Mouse (Mus musculus) intestine, embryonic 14.5 days (tissue): ENCODE data around the gene Wdr75. TPM values are rescaled to one million over a fixed set of nuclear protein-coding genes. Genes with fewer than 3 reads are reported as not detected.

ENCODE experiments used
- ATAC-seq: fragments of 200-750 bp; cut with Nextera tagmentation; replicated peaks from 2 replicates; pipeline ENCODE4 v1.8.0; 2017; ENCODE audit warnings: low read depth, moderate number of reproducible peaks, moderate TSS enrichment, moderate library complexity; ENCODE audit not compliant: low FRiP score, low TSS enrichment
- DNase-seq: peaks from one replicate; pipeline ENCODE4 v3.0.0-alpha.2; 2018; ENCODE audit warnings: low spot score
- H3K27ac ChIP-seq: fragments of 300-500 bp; sonication (generic); 2 replicates; pipeline ENCODE4 v1.5.1; 2014; ENCODE audit warnings: low read depth, mild to moderate bottlenecking, control low read depth
- H3K27me3 ChIP-seq: fragments of 300-500 bp; sonication (generic); replicated peaks from 2 replicates; pipeline ENCODE4 v1.6.1; 2014; ENCODE audit warnings: low read length, control low read depth; ENCODE audit not compliant: control insufficient read depth, insufficient read depth
- H3K36me3 ChIP-seq: fragments of 300-500 bp; sonication (generic); 2 replicates; pipeline ENCODE4 v1.6.1; 2014; ENCODE audit warnings: low read length, control low read depth; ENCODE audit not compliant: control insufficient read depth, insufficient read depth
- H3K4me1 ChIP-seq: fragments of 300-500 bp; sonication (generic); replicated peaks from 2 replicates; pipeline ENCODE4 v1.6.1; 2014; ENCODE audit warnings: low read length, control low read depth, mixed read lengths; ENCODE audit not compliant: control insufficient read depth, insufficient read depth
- H3K4me2 ChIP-seq: fragments of 300-500 bp; sonication (generic); 2 replicates; pipeline ENCODE4 v1.6.1; 2014; ENCODE audit warnings: low read length
- H3K4me3 ChIP-seq: fragments of 300-500 bp; sonication (generic); 2 replicates; pipeline ENCODE4 v1.5.1; 2014; ENCODE audit warnings: low read depth, low read length, control low read depth, mixed read lengths
- H3K9ac ChIP-seq: fragments of 300-500 bp; sonication (generic); 2 replicates; pipeline ENCODE4 v1.6.1; 2014; ENCODE audit warnings: mild to moderate bottlenecking, low read length
- H3K9me3 ChIP-seq: fragments of 300-500 bp; sonication (generic); 2 replicates; pipeline ENCODE4 v1.6.1; 2016; ENCODE audit warnings: low read length, control low read depth; ENCODE audit not compliant: control insufficient read depth
- WGBS: fragments of 180-500 bp; shearing (Covaris S2); extraction: QIAGEN DNeasy Blood & Tissue Kit; methylation state at CpG from one replicate; pipeline ENCODE4 v1.1.7; 2014; 5-methylcytosine and 5-hydroxymethylcytosine counted together
- polyA plus RNA-seq: library from polyadenylated mRNA; unstranded; fragments of >200 nt; fragmentation: Nextera tagmentation; extraction: Ambion mirVana; gene quantifications from 2 replicates; pipeline ENCODE4 v1.2.1, GENCODE M21; 2014

Wdr75 gene
- polyA plus RNA-seq, result 80.2 and 89.0 TPM in 2 replicates

DNA sequence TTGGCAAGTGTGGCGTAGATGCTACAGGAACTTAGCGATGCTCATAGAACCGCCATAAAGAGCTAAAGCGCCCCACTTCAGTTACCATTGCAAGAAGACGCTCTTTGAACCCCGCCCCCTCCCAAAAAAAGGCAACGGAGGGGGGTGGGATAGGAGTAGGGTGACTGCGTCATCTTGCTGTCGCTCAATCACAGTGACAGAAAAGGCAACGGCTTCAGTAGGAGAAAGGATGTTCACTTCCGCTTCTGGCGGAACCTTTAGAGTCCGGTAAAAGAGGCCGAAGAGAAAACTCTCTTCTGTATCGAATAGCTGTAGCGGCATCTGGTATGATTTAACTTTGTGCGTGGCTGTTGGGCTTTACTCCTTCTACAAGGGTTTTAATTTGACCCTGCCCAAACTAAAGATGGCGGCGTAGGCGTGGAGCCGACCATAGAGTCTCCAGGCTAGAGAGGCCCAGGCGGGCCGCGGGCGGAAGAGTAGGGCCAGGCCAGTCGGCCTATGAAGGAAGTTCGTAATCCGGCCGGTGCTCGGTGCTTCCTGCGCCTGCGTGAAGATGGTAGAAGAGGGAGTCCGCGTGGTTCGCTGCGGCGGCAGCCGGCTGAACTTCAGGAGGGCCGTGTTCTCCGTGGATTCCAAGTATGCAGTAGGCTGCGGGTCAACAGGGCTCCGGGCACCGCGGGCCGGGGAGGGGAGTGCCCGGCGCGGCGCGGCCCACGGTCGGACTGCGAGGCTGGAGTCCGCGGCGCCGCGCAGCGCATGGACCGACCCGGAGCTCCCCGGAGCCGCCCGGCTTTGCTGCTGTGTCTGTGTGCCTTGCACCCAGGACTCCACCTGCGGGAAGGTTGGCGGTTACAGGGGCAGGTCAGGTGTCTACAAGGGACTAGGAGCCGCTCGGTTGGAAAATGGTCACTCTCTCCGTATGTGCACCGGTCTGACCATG is at the start of gene Wdr75:
TSS of gene Wdr75 (plus strand) at position 198 of the 940 bp plus-strand sequence.
- no peaks in the 10 kb centered on the region for H3K27me3 ChIP-seq
- peak; percentile 100 for ATAC-seq

GRCm38 (mm10) chr1:45755902-45756301 is 39.1 kb upstream of the Wdr75 start:
- Histone ChIP-seq H3K27me3 (no peaks in the 10 kb centered on the region), H3K9me3 (no peaks in the 10 kb centered on the region), H3K4me2 (no peak overlapping the region), H3K4me1 (peaks cover 8% of the 10 kb centered on the region; the same call in 1 of the 2 replicates), H3K4me3 (no peak overlapping the region), H3K27ac (peak overlapping the region; percentile 77), H3K9ac (no peak overlapping the region), H3K36me3 (no peaks in the 10 kb centered on the region)
- ATAC-seq, result no peak
- DNase-seq, result no peak

More for the DNA sequence above, at the start of gene Wdr75:
- Histone ChIP-seq H3K36me3 (peaks cover 18% of the 10 kb centered on the region), H3K9ac (peak within 1 kb of the TSS; percentile 89), H3K27ac (peak within 1 kb of the TSS; percentile 96), H3K9me3 (no peaks in the 10 kb centered on the region), H3K4me3 (peak within 1 kb of the TSS; percentile 91), H3K4me2 (peak within 1 kb of the TSS; percentile 86), H3K4me1 (peaks cover 10% of the 10 kb centered on the region; the same call in 1 of the 2 replicates)
- under 1% methylated on average over 55 of the region's 70 CpGs for WGBS
- peak; percentile 98 for DNase-seq

- Histone ChIP-seq H3K4me3 (no peak overlapping the region), H3K27ac (peak overlapping the region; percentile 73), H3K36me3 (no peaks in the 10 kb centered on the region), H3K27me3 (no peaks in the 10 kb centered on the region), H3K9ac (no peak overlapping the region), H3K4me2 (no peak overlapping the region), H3K4me1 (peaks cover 16% of the 10 kb centered on the region), H3K9me3 (no peaks in the 10 kb centered on the region)
- no peak for DNase-seq
- no peak for ATAC-seq
Measured at GRCm38 (mm10) chr1:45756707-45757106, 38.3 kb upstream of the Wdr75 start.

GRCm38 (mm10) chr1:45758011-45758410 is 37.0 kb upstream of the Wdr75 start:
- peaks cover 23% of the 10 kb centered on the region for H3K4me1 ChIP-seq
- no peak overlapping the region for H3K27ac ChIP-seq
- H3K36me3 ChIP-seq, result no peaks in the 10 kb centered on the region
- no peak overlapping the region for H3K9ac ChIP-seq
- no peak overlapping the region for H3K4me3 ChIP-seq
- no peaks in the 10 kb centered on the region for H3K9me3 ChIP-seq
- DNase-seq (no peak), ATAC-seq (no peak)
- WGBS, result 74% methylated on average over 1 of the region's 1 CpGs
- no peaks in the 10 kb centered on the region for H3K27me3 ChIP-seq
- no peak overlapping the region for H3K4me2 ChIP-seq

DNA sequence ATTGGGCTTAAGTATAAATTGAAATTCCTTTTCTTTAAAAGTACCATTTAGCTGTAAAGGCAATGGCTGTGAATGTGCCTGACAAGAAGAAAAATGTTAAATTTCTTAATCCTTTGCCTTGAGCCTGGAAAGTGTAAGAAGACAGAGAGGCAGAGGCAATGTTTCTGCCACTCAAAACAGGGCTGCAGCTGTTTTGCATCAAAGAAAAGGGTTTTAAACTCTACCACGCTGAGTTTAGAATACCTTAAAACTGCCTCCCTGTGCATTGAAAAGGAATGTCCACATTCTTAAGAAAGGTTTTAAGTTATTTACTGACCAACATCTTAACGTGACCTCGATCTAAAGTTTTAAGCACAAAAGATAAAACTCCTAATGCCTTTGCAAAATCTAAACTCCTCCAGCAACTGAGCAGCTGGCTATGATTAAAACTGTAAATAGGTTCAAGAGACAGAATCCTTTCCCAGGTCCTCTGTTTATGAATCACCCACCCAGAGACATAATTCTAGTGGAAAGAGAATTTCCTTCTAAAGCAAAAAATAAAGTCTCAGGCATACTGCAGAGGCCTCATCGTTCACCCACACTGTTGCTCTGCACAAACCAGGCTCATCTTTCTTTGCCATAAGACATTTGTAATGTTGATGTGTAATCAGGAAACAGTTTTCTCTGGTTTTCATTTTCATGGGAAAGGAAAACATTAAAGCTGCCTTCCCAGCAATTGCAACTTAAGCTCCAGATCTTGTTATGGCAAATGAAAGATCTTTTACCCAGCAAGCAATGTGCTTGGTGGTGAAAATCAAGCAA is 34.1 kb upstream of the Wdr75 start:
- Histone ChIP-seq H3K4me3 (no peak overlapping the region), H3K27ac (peak overlapping the region; percentile 91), H3K4me2 (peak overlapping the region; percentile 23), H3K36me3 (no peaks in the 10 kb centered on the region), H3K27me3 (no peaks in the 10 kb centered on the region), H3K9me3 (no peaks in the 10 kb centered on the region), H3K9ac (no peak overlapping the region), H3K4me1 (peaks cover 27% of the 10 kb centered on the region)
- 20% methylated on average over 4 of the region's 4 CpGs for WGBS
- ATAC-seq (peak; percentile 86), DNase-seq (no peak)

DNA sequence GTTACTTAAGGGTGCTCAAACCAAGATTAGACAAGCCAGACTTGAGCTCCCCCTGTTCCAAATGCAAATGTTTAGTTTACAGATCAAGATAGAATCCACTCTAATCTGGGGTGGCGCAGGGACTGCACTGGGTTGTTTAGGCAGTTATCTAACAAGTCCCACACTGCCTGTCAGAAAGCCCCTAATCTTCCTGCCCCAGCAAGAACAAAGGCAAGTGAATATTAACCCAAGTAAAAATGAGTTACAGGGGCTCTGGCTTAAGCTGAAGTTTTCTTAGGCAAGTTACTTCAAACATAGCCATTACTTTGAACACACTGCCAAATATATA is 33.5 kb upstream of the Wdr75 start:
- no peak; the same call in 1 of the 2 replicates for ATAC-seq
- H3K9me3 ChIP-seq, result no peaks in the 10 kb centered on the region
- peak overlapping the region; percentile 23; the same call in 1 of the 2 replicates for H3K4me2 ChIP-seq
- 19% methylated on average over 1 of the region's 1 CpGs for WGBS
- peak; percentile 67 for DNase-seq
- H3K27me3 ChIP-seq, result no peaks in the 10 kb centered on the region
- H3K36me3 ChIP-seq, result no peaks in the 10 kb centered on the region
- H3K27ac ChIP-seq, result peak overlapping the region; percentile 91
- no peak overlapping the region for H3K4me3 ChIP-seq
- H3K9ac ChIP-seq, result no peak overlapping the region
- peaks cover 24% of the 10 kb centered on the region for H3K4me1 ChIP-seq

DNA sequence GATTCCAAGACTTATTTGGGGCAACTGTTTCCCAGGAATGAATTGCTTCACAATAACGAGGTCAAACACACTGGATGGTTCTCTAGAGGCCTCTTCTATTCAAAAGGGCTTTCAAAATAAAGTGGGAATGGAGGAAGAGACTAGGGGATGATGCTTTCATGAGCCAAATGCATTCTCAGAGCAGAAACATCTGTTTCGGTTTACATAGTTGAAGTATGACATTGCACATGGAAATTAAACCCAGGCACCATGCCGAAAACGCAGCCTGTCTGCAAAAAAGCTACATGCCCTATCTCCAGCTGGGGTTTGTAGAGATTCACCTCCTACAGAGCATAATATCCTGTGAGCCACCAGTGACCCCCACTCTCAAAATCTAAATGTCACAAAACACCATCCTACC is 29.3 kb upstream of the Wdr75 start:
- DNase-seq, result peak; percentile 57
- H3K4me3 ChIP-seq, result no peak overlapping the region
- no peaks in the 10 kb centered on the region for H3K9me3 ChIP-seq
- H3K36me3 ChIP-seq, result no peaks in the 10 kb centered on the region
- WGBS, result 22% methylated on average over 4 of the region's 4 CpGs
- peak overlapping the region; percentile 83 for H3K27ac ChIP-seq
- no peaks in the 10 kb centered on the region for H3K27me3 ChIP-seq
- peak overlapping the region; percentile 20; the same call in 1 of the 2 replicates for H3K4me2 ChIP-seq
- H3K4me1 ChIP-seq, result peaks cover 20% of the 10 kb centered on the region
- peak; percentile 41 for ATAC-seq
- H3K9ac ChIP-seq, result no peak overlapping the region

GRCm38 (mm10) chr1:45766123-45766522 is 28.8 kb upstream of the Wdr75 start:
- H3K36me3 ChIP-seq, result no peaks in the 10 kb centered on the region
- peak; percentile 84 for DNase-seq
- no peak overlapping the region for H3K4me3 ChIP-seq
- H3K9ac ChIP-seq, result no peak overlapping the region
- H3K4me1 ChIP-seq, result peaks cover 18% of the 10 kb centered on the region
- H3K9me3 ChIP-seq, result no peaks in the 10 kb centered on the region
- no peaks in the 10 kb centered on the region for H3K27me3 ChIP-seq
- peak overlapping the region; percentile 20; the same call in 1 of the 2 replicates for H3K4me2 ChIP-seq
- peak overlapping the region; percentile 83 for H3K27ac ChIP-seq
- ATAC-seq, result no peak
- 21% methylated on average over 8 of the region's 8 CpGs for WGBS
